ENCODE assay signal across 8 mouse cellular contexts in genomic region chr5:123683043-123683376, GRCm38 (mm10). TPM values are rescaled to one million over a fixed set of nuclear protein-coding genes. Genes with fewer than 3 reads are reported as not detected.
DNase-seq lines count a peak whose midpoint lies in the region; ATAC-seq lines count a peak whose summit lies in the region.

No protein-coding gene starts in this region.

- peak overlapping the region; percentile 87 for H3K4me2 ChIP-seq in heart, embryonic 13.5 days
- peak overlapping the region; percentile 85 for H3K4me2 ChIP-seq in limb, embryonic 13.5 days (replicated peaks)
- peak overlapping the region; percentile 64 for H3K4me2 ChIP-seq in midbrain, embryonic 13.5 days (replicated peaks)

- peaks cover 27% of the 10 kb centered on the region for H3K4me1 ChIP-seq in megakaryocyte, embryonic 14.5 days
- peaks cover 44% of the 10 kb centered on the region for H3K4me1 ChIP-seq in heart, embryonic 13.5 days
- peaks cover 23% of the 10 kb centered on the region for H3K4me1 ChIP-seq in limb, embryonic 13.5 days
- peaks cover 42% of the 10 kb centered on the region for H3K4me1 ChIP-seq in midbrain, embryonic 13.5 days (replicated peaks)

- H3K9ac ChIP-seq in heart, embryonic 13.5 days = peak overlapping the region; percentile 99
- H3K9ac ChIP-seq in limb, embryonic 13.5 days = peak overlapping the region; percentile 97
- H3K9ac ChIP-seq in midbrain, embryonic 13.5 days (replicated peaks) = peak overlapping the region; percentile 99

- no peaks in the 10 kb centered on the region for H3K9me3 ChIP-seq in megakaryocyte, embryonic 14.5 days
- H3K9me3 ChIP-seq in heart, embryonic 13.5 days = no peaks in the 10 kb centered on the region
- no peaks in the 10 kb centered on the region for H3K9me3 ChIP-seq in limb, embryonic 13.5 days
- H3K9me3 ChIP-seq in midbrain, embryonic 13.5 days = no peaks in the 10 kb centered on the region

- 4% methylated on average over 6 of the region's 6 CpGs for WGBS in heart, embryonic 13.5 days
- 1% methylated on average over 6 of the region's 6 CpGs for WGBS in limb, embryonic 13.5 days
- WGBS in midbrain, embryonic 13.5 days = 5% methylated on average over 6 of the region's 6 CpGs

- H3K36me3 ChIP-seq in megakaryocyte, embryonic 14.5 days (replicated peaks; ENCODE audit: low read length) = no peaks in the 10 kb centered on the region
- no peaks in the 10 kb centered on the region for H3K36me3 ChIP-seq in heart, embryonic 13.5 days
- no peaks in the 10 kb centered on the region for H3K36me3 ChIP-seq in limb, embryonic 13.5 days
- no peaks in the 10 kb centered on the region for H3K36me3 ChIP-seq in midbrain, embryonic 13.5 days

- DNase-seq in thymus, postnatal 10 days (ENCODE audit: low spot score in 2 of 2) = no peak
- no peak for DNase-seq in spleen, adult 12 weeks (ENCODE audit: low spot score)

- peaks cover 48% of the 10 kb centered on the region for H3K27me3 ChIP-seq in megakaryocyte, embryonic 14.5 days (replicated peaks)
- no peaks in the 10 kb centered on the region for H3K27me3 ChIP-seq in heart, embryonic 13.5 days (replicated peaks)
- no peaks in the 10 kb centered on the region for H3K27me3 ChIP-seq in limb, embryonic 13.5 days
- no peaks in the 10 kb centered on the region for H3K27me3 ChIP-seq in midbrain, embryonic 13.5 days

- peak overlapping the region; percentile 97 for H3K4me3 ChIP-seq in megakaryocyte, embryonic 14.5 days (replicated peaks)
- peak overlapping the region; percentile 96 for H3K4me3 ChIP-seq in heart, embryonic 13.5 days
- H3K4me3 ChIP-seq in limb, embryonic 13.5 days = peak overlapping the region; percentile 93
- peak overlapping the region; percentile 95 for H3K4me3 ChIP-seq in midbrain, embryonic 13.5 days (replicated peaks)

- peak overlapping the region; percentile 95 for H3K27ac ChIP-seq in heart, embryonic 13.5 days (replicated peaks)
- no peak overlapping the region; the same call in 1 of the 2 replicates for H3K27ac ChIP-seq in limb, embryonic 13.5 days
- H3K27ac ChIP-seq in midbrain, embryonic 13.5 days = peak overlapping the region; percentile 99

- ATAC-seq in megakaryocyte, adult 5-6 weeks (ENCODE audit: poor library complexity, severe bottlenecking) = no peak
- ATAC-seq in common myeloid progenitor, adult 5-6 weeks (replicated peaks; ENCODE audit: low read depth, poor library complexity, severe bottlenecking) = 0 out of 2 replicates have a peak, but pooled peaks have one; percentile 31
- ATAC-seq in heart, embryonic 13.5 days (ENCODE audit: extremely low read depth, insufficient number of reproducible peaks, low FRiP score, low TSS enrichment) = no peak
- no peak for ATAC-seq in limb, embryonic 13.5 days (ENCODE audit: low FRiP score, low read depth)
- ATAC-seq in midbrain, embryonic 13.5 days = peak; percentile 57

RNA-seq across cellular contexts. Expression of gene Clip1, which starts 1.4 kb away (rescaled TPM):
- polyA plus RNA-seq in megakaryocyte, embryonic 14.5 days (2012; ENCODE audit: insufficient read depth, low replicate concordance) = 3.7 TPM in 1 of 2 replicates, not detected in the other
- 45.5 and 46.9 TPM in 2 replicates for total RNA-seq in megakaryocyte, adult 5-6 weeks (2015)
- 96.0 and 126 TPM in 2 replicates for total RNA-seq in megakaryocyte, adult 5-6 weeks (2017)
- 80.8 and 105 TPM in 2 replicates for total RNA-seq in common myeloid progenitor, adult 5-6 weeks (2017)
- 48.0 and 48.9 TPM in 2 replicates for polyA plus RNA-seq in heart, embryonic 13.5 days (2015; fragmentation: Nextera tagmentation; extraction: Ambion mirVana)
- 45.1 and 49.0 TPM in 2 replicates for polyA plus RNA-seq in limb, embryonic 13.5 days (2015; fragmentation: Nextera tagmentation; extraction: Ambion mirVana)
- polyA plus RNA-seq in midbrain, embryonic 13.5 days (2015; fragmentation: Nextera tagmentation; extraction: Ambion mirVana) = 81.1 and 81.2 TPM in 2 replicates

RNA-seq across cellular contexts. Expression of gene Zcchc8, which starts 37.9 kb away (rescaled TPM):
- 24.3 and 25.8 TPM in 2 replicates for polyA plus RNA-seq in megakaryocyte, embryonic 14.5 days (2012; ENCODE audit: insufficient read depth, low replicate concordance)
- total RNA-seq in megakaryocyte, adult 5-6 weeks (2015) = 43.9 and 65.3 TPM in 2 replicates
- total RNA-seq in megakaryocyte, adult 5-6 weeks (2017) = 122 and 197 TPM in 2 replicates
- 79.9 and 124 TPM in 2 replicates for total RNA-seq in common myeloid progenitor, adult 5-6 weeks (2017)
- polyA plus RNA-seq in heart, embryonic 13.5 days (2015; fragmentation: Nextera tagmentation; extraction: Ambion mirVana) = 53.4 and 56.1 TPM in 2 replicates
- polyA plus RNA-seq in limb, embryonic 13.5 days (2015; fragmentation: Nextera tagmentation; extraction: Ambion mirVana) = 89.6 and 93.4 TPM in 2 replicates
- 81.8 and 83.6 TPM in 2 replicates for polyA plus RNA-seq in midbrain, embryonic 13.5 days (2015; fragmentation: Nextera tagmentation; extraction: Ambion mirVana)

Comparison
In these comparisons a context has a peak if more than half of its experiments do, and no peak if none do; other contexts are left out.
1. ATAC-seq: peak in common myeloid progenitor, adult 5-6 weeks (single experiment) and midbrain, embryonic 13.5 days (single experiment); none in megakaryocyte, adult 5-6 weeks (single experiment), heart, embryonic 13.5 days (single experiment) and limb, embryonic 13.5 days (single experiment).
2. Peak in every context shown above with its lines, with median percentiles within 50 percentile points of each other: H3K4me3 ChIP-seq, H3K4me2 ChIP-seq and H3K9ac ChIP-seq.